ENCODE assay signal across 8 mouse cellular contexts in genomic region chr2:5950305-5950704, GRCm38 (mm10). TPM values are rescaled to one million over a fixed set of nuclear protein-coding genes. Genes with fewer than 3 reads are reported as not detected.
DNase-seq lines count a peak whose midpoint lies in the region; ATAC-seq lines count a peak whose summit lies in the region.

No protein-coding gene starts in this region.

- 17% methylated on average over 6 of the region's 6 CpGs for WGBS in hindbrain, embryonic 10.5 days
- WGBS in limb, embryonic 13.5 days = 5% methylated on average over 6 of the region's 6 CpGs
- 10% methylated on average over 6 of the region's 6 CpGs for WGBS in midbrain, embryonic 16.5 days

- ATAC-seq in limb, embryonic 13.5 days (ENCODE audit: low FRiP score, low read depth) = no peak
- ATAC-seq in midbrain, embryonic 16.5 days = no peak

- H3K9me3 ChIP-seq in hindbrain, embryonic 10.5 days = no peaks in the 10 kb centered on the region
- H3K9me3 ChIP-seq in limb, embryonic 13.5 days = no peaks in the 10 kb centered on the region
- H3K9me3 ChIP-seq in midbrain, embryonic 16.5 days (replicated peaks; ENCODE audit: control insufficient read depth, low read length, poor library complexity, severe bottlenecking) = no peaks in the 10 kb centered on the region

- H3K4me1 ChIP-seq in hindbrain, embryonic 10.5 days (replicated peaks) = peaks cover 12% of the 10 kb centered on the region
- H3K4me1 ChIP-seq in limb, embryonic 13.5 days = peaks cover 12% of the 10 kb centered on the region
- H3K4me1 ChIP-seq in midbrain, embryonic 16.5 days (ENCODE audit: control insufficient read depth, insufficient read depth, low read length) = peaks cover 14% of the 10 kb centered on the region

- H3K9ac ChIP-seq in limb, embryonic 13.5 days = peak overlapping the region; percentile 68
- H3K9ac ChIP-seq in midbrain, embryonic 16.5 days (ENCODE audit: low read depth, low read length) = peak overlapping the region; percentile 60

- H3K4me3 ChIP-seq in hindbrain, embryonic 10.5 days = peak overlapping the region; percentile 99
- H3K4me3 ChIP-seq in limb, embryonic 13.5 days = peak overlapping the region; percentile 95
- H3K4me3 ChIP-seq in midbrain, embryonic 16.5 days (ENCODE audit: low read depth, low read length) = peak overlapping the region; percentile 99

- H3K27me3 ChIP-seq in hindbrain, embryonic 10.5 days (ENCODE audit: insufficient read depth, poor library complexity, severe bottlenecking) = no peaks in the 10 kb centered on the region
- no peaks in the 10 kb centered on the region for H3K27me3 ChIP-seq in limb, embryonic 13.5 days
- no peaks in the 10 kb centered on the region for H3K27me3 ChIP-seq in midbrain, embryonic 16.5 days (ENCODE audit: control insufficient read depth, insufficient read depth, low read depth, low read length)

- peak overlapping the region; percentile 68 for H3K4me2 ChIP-seq in limb, embryonic 13.5 days (replicated peaks)
- H3K4me2 ChIP-seq in midbrain, embryonic 16.5 days (ENCODE audit: low read length) = peak overlapping the region; percentile 56

- H3K36me3 ChIP-seq in hindbrain, embryonic 10.5 days = no peaks in the 10 kb centered on the region
- H3K36me3 ChIP-seq in limb, embryonic 13.5 days = no peaks in the 10 kb centered on the region
- H3K36me3 ChIP-seq in midbrain, embryonic 16.5 days (ENCODE audit: control insufficient read depth, insufficient read depth, low read length) = no peaks in the 10 kb centered on the region

- peak overlapping the region; percentile 97 for H3K27ac ChIP-seq in hindbrain, embryonic 10.5 days
- H3K27ac ChIP-seq in limb, embryonic 13.5 days = peak overlapping the region; percentile 63
- peak overlapping the region; percentile 85; the same call in 1 of the 2 replicates for H3K27ac ChIP-seq in midbrain, embryonic 16.5 days (ENCODE audit: low read length)

- DNase-seq in urinary bladder, adult 18-20 months (ENCODE audit: low spot score in 2 of 2) = peak; percentile 16 to 21
- no peak for DNase-seq in urinary bladder, postnatal 10 days (ENCODE audit: low spot score)
- peak; percentile 16 to 50 for DNase-seq in cerebellum, postnatal 36 days
- DNase-seq in hindbrain, embryonic 10.5 days (ENCODE audit: low spot score) = no peak
- DNase-seq in gastrocnemius, adult 18-20 months (ENCODE audit: low spot score) = no peak
- DNase-seq in thymus, postnatal 36 days = no peak

RNA-seq across cellular contexts. Expression of gene Upf2, which starts 1.0 kb away (rescaled TPM):
- polyA plus RNA-seq in hindbrain, embryonic 10.5 days (2016; fragmentation: Nextera tagmentation; extraction: Ambion mirVana) = 6.9 and 9.0 TPM in 2 replicates
- 12.1 and 12.5 TPM in 2 replicates for polyA plus RNA-seq in limb, embryonic 13.5 days (2015; fragmentation: Nextera tagmentation; extraction: Ambion mirVana)
- 8.0 and 8.7 TPM in 2 replicates for polyA plus RNA-seq in midbrain, embryonic 16.5 days (2015; fragmentation: Nextera tagmentation; extraction: Ambion mirVana)
- total RNA-seq in gastrocnemius, adult 18-20 months (2021) = 10 to 100 TPM; 29.0 to 29.4 TPM

RNA-seq across cellular contexts. Expression of gene Dhtkd1, which starts 7.7 kb away (rescaled TPM):
- polyA plus RNA-seq in hindbrain, embryonic 10.5 days (2016; fragmentation: Nextera tagmentation; extraction: Ambion mirVana) = 3.8 and 5.0 TPM in 2 replicates
- 4.0 and 5.6 TPM in 2 replicates for polyA plus RNA-seq in limb, embryonic 13.5 days (2015; fragmentation: Nextera tagmentation; extraction: Ambion mirVana)
- 8.7 and 9.3 TPM in 2 replicates for polyA plus RNA-seq in midbrain, embryonic 16.5 days (2015; fragmentation: Nextera tagmentation; extraction: Ambion mirVana)
- 1 to 10 TPM; 1.7 to 2.6 TPM for total RNA-seq in gastrocnemius, adult 18-20 months (2021)

RNA-seq across cellular contexts. Expression of gene Sec61a2, which starts 55.1 kb away (rescaled TPM):
- polyA plus RNA-seq in hindbrain, embryonic 10.5 days (2016; fragmentation: Nextera tagmentation; extraction: Ambion mirVana) = 76.8 and 87.2 TPM in 2 replicates
- polyA plus RNA-seq in limb, embryonic 13.5 days (2015; fragmentation: Nextera tagmentation; extraction: Ambion mirVana) = 115 and 119 TPM in 2 replicates
- polyA plus RNA-seq in midbrain, embryonic 16.5 days (2015; fragmentation: Nextera tagmentation; extraction: Ambion mirVana) = 116 and 117 TPM in 2 replicates
- 10 to 100 TPM; 29.4 to 31.9 TPM for total RNA-seq in gastrocnemius, adult 18-20 months (2021)

Comparison
In these comparisons a context has a peak if more than half of its experiments do, and no peak if none do; other contexts are left out.
1. DNase-seq: peak in urinary bladder, adult 18-20 months (2 of 2) and cerebellum, postnatal 36 days (2 of 2); none in urinary bladder, postnatal 10 days (single experiment), hindbrain, embryonic 10.5 days (single experiment), gastrocnemius, adult 18-20 months (single experiment) and thymus, postnatal 36 days (0 of 2).
2. Peak in every context shown above with its lines, with median percentiles within 50 percentile points of each other: H3K27ac ChIP-seq and H3K4me3 ChIP-seq.